Mouse (Mus musculus): ENCODE results near the gene Cradd. TPM values are rescaled to one million over a fixed set of nuclear protein-coding genes. Genes with fewer than 3 reads are reported as not detected.
A peak's percentile ranks its signal among the peaks of the same experiment; 100 is the strongest.

The Cradd gene
- polyA plus RNA-seq, 1 experiment = 18.0 TPM

GRCm38 (mm10) chr10:95200323-95200722 is 123.6 kb downstream of the Cradd start:
- Histone ChIP-seq H3K9me3 (no peaks in the 10 kb centered on the region), H3K4me1 (peaks cover 66% of the 10 kb centered on the region), H3K4me3 (replicated peaks) (no peak overlapping the region), H3K27me3 (replicated peaks) (no peaks in the 10 kb centered on the region), H3K36me3 (replicated peaks; ENCODE audit: low read length) (peaks cover 44% of the 10 kb centered on the region)
- TF ChIP-seq GATA1 (IDR thresholded peaks at IDR 0.05; ENCODE audit: borderline replicate concordance, low read length) = no peak

GRCm38 (mm10) chr10:95199541-95200269 is 124.2 kb downstream of the Cradd start:
- no peaks in the 10 kb centered on the region for H3K9me3 ChIP-seq
- no peaks in the 10 kb centered on the region for H3K27me3 ChIP-seq (replicated peaks)
- peaks cover 47% of the 10 kb centered on the region for H3K36me3 ChIP-seq (replicated peaks; ENCODE audit: low read length)
- TF ChIP-seq GATA1 (IDR thresholded peaks at IDR 0.05; ENCODE audit: borderline replicate concordance, low read length) (no peak), FLI1 (IDR thresholded peaks at IDR 0.05; ENCODE audit: low read length) (no peak)
- H3K4me1 ChIP-seq = peaks cover 68% of the 10 kb centered on the region
- no peak overlapping the region for H3K4me3 ChIP-seq (replicated peaks)

GRCm38 (mm10) chr10:95197377-95197776 is 126.6 kb downstream of the Cradd start:
- H3K4me1 ChIP-seq = peaks cover 72% of the 10 kb centered on the region
- no peak overlapping the region for H3K4me3 ChIP-seq (replicated peaks)
- H3K36me3 ChIP-seq (replicated peaks; ENCODE audit: low read length) = peaks cover 61% of the 10 kb centered on the region
- no peaks in the 10 kb centered on the region for H3K27me3 ChIP-seq (replicated peaks)
- TF ChIP-seq GATA1 (IDR thresholded peaks at IDR 0.05; ENCODE audit: borderline replicate concordance, low read length) (no peak), FLI1 (IDR thresholded peaks at IDR 0.05; ENCODE audit: low read length) (no peak)
- no peaks in the 10 kb centered on the region for H3K9me3 ChIP-seq

- no peaks in the 10 kb centered on the region for H3K27me3 ChIP-seq (replicated peaks)
- peaks cover 61% of the 10 kb centered on the region for H3K36me3 ChIP-seq (replicated peaks; ENCODE audit: low read length)
- H3K4me3 ChIP-seq (replicated peaks) = no peak overlapping the region
- H3K4me1 ChIP-seq = peaks cover 81% of the 10 kb centered on the region
- no peaks in the 10 kb centered on the region for H3K9me3 ChIP-seq
- no peak for TF ChIP-seq FLI1 (IDR thresholded peaks at IDR 0.05; ENCODE audit: low read length)
- TF ChIP-seq GATA1 (IDR thresholded peaks at IDR 0.05; ENCODE audit: borderline replicate concordance, low read length) = no peak
Measured at GRCm38 (mm10) chr10:95195719-95196118, 128.2 kb downstream of the Cradd start.

- no peaks in the 10 kb centered on the region for H3K9me3 ChIP-seq
- no peaks in the 10 kb centered on the region for H3K27me3 ChIP-seq (replicated peaks)
- peak overlapping the region; percentile 15 for H3K4me3 ChIP-seq (replicated peaks)
- peaks cover 61% of the 10 kb centered on the region for H3K36me3 ChIP-seq (replicated peaks; ENCODE audit: low read length)
- H3K4me1 ChIP-seq = peaks cover 82% of the 10 kb centered on the region
- TF ChIP-seq GATA1 (IDR thresholded peaks at IDR 0.05; ENCODE audit: borderline replicate concordance, low read length) (no peak), FLI1 (IDR thresholded peaks at IDR 0.05; ENCODE audit: low read length) (no peak)
Measured at GRCm38 (mm10) chr10:95194776-95195175, 129.2 kb downstream of the Cradd start.

- no peak overlapping the region for H3K4me3 ChIP-seq (replicated peaks)
- H3K36me3 ChIP-seq (replicated peaks; ENCODE audit: low read length) = peaks cover 61% of the 10 kb centered on the region
- TF ChIP-seq FLI1 (IDR thresholded peaks at IDR 0.05; ENCODE audit: low read length) (no peak), GATA1 (IDR thresholded peaks at IDR 0.05; ENCODE audit: borderline replicate concordance, low read length) (no peak)
- peaks cover 7% of the 10 kb centered on the region for H3K9me3 ChIP-seq
- H3K27me3 ChIP-seq (replicated peaks) = no peaks in the 10 kb centered on the region
- peaks cover 84% of the 10 kb centered on the region for H3K4me1 ChIP-seq
Measured at GRCm38 (mm10) chr10:95193875-95194281, 130.1 kb downstream of the Cradd start.

- H3K4me1 ChIP-seq = peaks cover 97% of the 10 kb centered on the region
Measured at GRCm38 (mm10) chr10:95191881-95192280, 132.1 kb downstream of the Cradd start.

GRCm38 (mm10) chr10:95191151-95191655 is 132.7 kb downstream of the Cradd start:
- TF ChIP-seq GATA1 (IDR thresholded peaks at IDR 0.05; ENCODE audit: borderline replicate concordance, low read length) (no peak), FLI1 (IDR thresholded peaks at IDR 0.05; ENCODE audit: low read length) (no peak)
- Histone ChIP-seq H3K4me3 (replicated peaks) (peak overlapping the region; percentile 88), H3K27me3 (replicated peaks) (no peaks in the 10 kb centered on the region), H3K4me1 (peaks cover 98% of the 10 kb centered on the region), H3K9me3 (peaks cover 10% of the 10 kb centered on the region), H3K36me3 (replicated peaks; ENCODE audit: low read length) (peaks cover 59% of the 10 kb centered on the region)

More at GRCm38 (mm10) chr10:95191881-95192280, 132.1 kb downstream of the Cradd start:
- H3K27me3 ChIP-seq (replicated peaks) = no peaks in the 10 kb centered on the region
- peaks cover 58% of the 10 kb centered on the region for H3K36me3 ChIP-seq (replicated peaks; ENCODE audit: low read length)
- H3K9me3 ChIP-seq = peaks cover 10% of the 10 kb centered on the region
- peak overlapping the region; percentile 88 for H3K4me3 ChIP-seq (replicated peaks)
- TF ChIP-seq GATA1 (IDR thresholded peaks at IDR 0.05; ENCODE audit: borderline replicate concordance, low read length) (peak; percentile 70; the same call in 1 of the 3 replicates), FLI1 (IDR thresholded peaks at IDR 0.05; ENCODE audit: low read length) (no peak)

GRCm38 (mm10) chr10:95189550-95190211 is 134.3 kb downstream of the Cradd start:
- H3K4me3 ChIP-seq (replicated peaks) = no peak overlapping the region
- peaks cover 65% of the 10 kb centered on the region for H3K36me3 ChIP-seq (replicated peaks; ENCODE audit: low read length)
- no peak for TF ChIP-seq FLI1 (IDR thresholded peaks at IDR 0.05; ENCODE audit: low read length)
- no peak for TF ChIP-seq GATA1 (IDR thresholded peaks at IDR 0.05; ENCODE audit: borderline replicate concordance, low read length)
- peaks cover 98% of the 10 kb centered on the region for H3K4me1 ChIP-seq
- no peaks in the 10 kb centered on the region for H3K27me3 ChIP-seq (replicated peaks)
- peaks cover 10% of the 10 kb centered on the region for H3K9me3 ChIP-seq

- Histone ChIP-seq H3K36me3 (replicated peaks; ENCODE audit: low read length) (peaks cover 47% of the 10 kb centered on the region), H3K4me3 (replicated peaks) (peak overlapping the region; percentile 74), H3K4me1 (peaks cover 93% of the 10 kb centered on the region), H3K9me3 (peaks cover 6% of the 10 kb centered on the region), H3K27me3 (replicated peaks) (no peaks in the 10 kb centered on the region)
- TF ChIP-seq FLI1 (IDR thresholded peaks at IDR 0.05; ENCODE audit: low read length) = no peak
- TF ChIP-seq GATA1 (IDR thresholded peaks at IDR 0.05; ENCODE audit: borderline replicate concordance, low read length) = no peak
Measured at GRCm38 (mm10) chr10:95184210-95184609, 139.7 kb downstream of the Cradd start.
